Comparison of ENCODE assay signal across 39 mouse cellular contexts in the genomic region with DNA sequence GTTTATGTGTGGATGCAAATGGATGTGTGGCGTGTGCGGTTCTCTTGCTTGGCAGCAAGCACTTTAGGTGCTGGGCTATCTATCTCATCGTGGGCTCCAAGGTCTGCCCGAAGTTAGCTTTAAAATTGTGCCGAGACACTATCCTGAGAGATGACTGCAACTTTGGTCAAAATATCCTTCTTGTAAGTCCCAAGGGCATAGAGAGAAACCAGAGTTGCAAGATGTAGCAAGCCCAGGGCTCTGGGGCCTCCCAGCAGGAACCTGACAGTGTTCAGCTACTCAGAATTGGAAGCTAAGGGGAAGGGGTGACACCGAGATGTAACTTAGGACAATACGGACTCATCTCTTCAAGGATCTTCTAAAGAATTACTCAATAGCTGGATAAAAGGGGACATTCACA. TPM values are rescaled to one million over a fixed set of nuclear protein-coding genes. Genes with fewer than 3 reads are reported as not detected.
"Had no signal": no experiment of that assay in that cellular context is flagged by ENCODE, and none has a peak within 500 bp of the region (broad histone marks: within the 10 kb centered on the region; RNA-seq: fewer than 3 reads in every experiment).

No protein-coding gene starts in this region.

- H3K4me2 ChIP-seq: embryonic facial prominence, embryonic 12.5 days; embryonic facial prominence, embryonic 13.5 days; embryonic facial prominence, embryonic 15.5 days; forebrain, embryonic 12.5 days; forebrain, embryonic 13.5 days; forebrain, embryonic 15.5 days had no signal

- H3K4me3 ChIP-seq: embryonic facial prominence, embryonic 10.5 days; embryonic facial prominence, embryonic 12.5 days; embryonic facial prominence, embryonic 13.5 days; embryonic facial prominence, embryonic 15.5 days; erythroblast, embryonic 14.5 days; forebrain, embryonic 10.5 days; forebrain, embryonic 12.5 days; forebrain, embryonic 13.5 days; forebrain, embryonic 15.5 days; gastrocnemius, adult 2 months; heart, adult 2 months had no signal

- H3K4me1 ChIP-seq: forebrain, embryonic 12.5 days had no signal

- H3K27me3 ChIP-seq: embryonic facial prominence, embryonic 12.5 days; embryonic facial prominence, embryonic 15.5 days had no signal

- ATAC-seq: forebrain, embryonic 13.5 days; forebrain, embryonic 14.5 days; forebrain, embryonic 15.5 days; forebrain, embryonic 16.5 days; forebrain, postnatal 0 days had no signal

- H3K9ac ChIP-seq: embryonic facial prominence, embryonic 12.5 days; embryonic facial prominence, embryonic 13.5 days; embryonic facial prominence, embryonic 15.5 days; forebrain, embryonic 12.5 days; forebrain, embryonic 13.5 days; forebrain, embryonic 15.5 days; forebrain, postnatal 0 days had no signal

- DNase-seq: cerebellum, adult 9-10 months; cerebellum, adult 9-11 months; cerebellum, postnatal 10 days; cerebellum, postnatal 14 days; cerebellum, postnatal 25 days; cerebellum, postnatal 36 days; embryo, embryonic 11 days; forebrain, postnatal 0 days; gastrocnemius, adult 2 months; gastrocnemius, postnatal 10 days; gastrocnemius, postnatal 14 days; gastrocnemius, postnatal 25 days; gastrocnemius, postnatal 36 days; heart, adult 11 months; heart, adult 18-20 months; heart, adult 2 months had no signal

- H3K27ac ChIP-seq: embryonic facial prominence, embryonic 10.5 days; embryonic facial prominence, embryonic 12.5 days; embryonic facial prominence, embryonic 13.5 days; embryonic facial prominence, embryonic 15.5 days; forebrain, embryonic 10.5 days; forebrain, embryonic 12.5 days; forebrain, embryonic 13.5 days; forebrain, embryonic 15.5 days; gastrocnemius, adult 2 months; heart, adult 2 months had no signal

- H3K9me3 ChIP-seq: embryonic facial prominence, embryonic 10.5 days; embryonic facial prominence, embryonic 12.5 days; embryonic facial prominence, embryonic 13.5 days; embryonic facial prominence, embryonic 15.5 days; forebrain, embryonic 10.5 days; forebrain, embryonic 12.5 days; forebrain, embryonic 13.5 days; forebrain, embryonic 15.5 days had no signal

RNA-seq across cellular contexts. Expression of a gene that starts 9.2 kb away (rescaled TPM):
- total RNA-seq: common myeloid progenitor, adult 5-6 weeks; forebrain, postnatal 0 days; gastrocnemius, adult 18-20 months; gastrocnemius, adult 2 months; gastrocnemius, adult 8-10 months; gastrocnemius, postnatal 10 days; gastrocnemius, postnatal 14 days; gastrocnemius, postnatal 25 days; gastrocnemius, postnatal 36 days; gastrocnemius, postnatal 4 days; granulocyte monocyte progenitor cell, adult 5-6 weeks; heart, adult 18-20 months; heart, adult 2 months; heart, adult 8-10 months had no signal
- polyA plus RNA-seq: cortical plate, adult 2 months; embryonic facial prominence, embryonic 10.5 days; embryonic facial prominence, embryonic 11.5 days; embryonic facial prominence, embryonic 12.5 days; embryonic facial prominence, embryonic 13.5 days; embryonic facial prominence, embryonic 14.5 days; embryonic facial prominence, embryonic 15.5 days; erythroblast, embryonic 14.5 days; forebrain, embryonic 10.5 days; forebrain, embryonic 11.5 days; forebrain, embryonic 12.5 days; forebrain, embryonic 13.5 days; forebrain, embryonic 14.5 days; forebrain, embryonic 15.5 days; forebrain, embryonic 16.5 days; forebrain, postnatal 0 days; frontal cortex, adult 2 months; heart, adult 2 months had no signal

RNA-seq across cellular contexts. Expression of a gene that starts 46.8 kb away (rescaled TPM):
- total RNA-seq: common myeloid progenitor, adult 5-6 weeks; forebrain, postnatal 0 days; gastrocnemius, adult 18-20 months; gastrocnemius, adult 2 months; gastrocnemius, adult 8-10 months; gastrocnemius, postnatal 10 days; gastrocnemius, postnatal 14 days; gastrocnemius, postnatal 25 days; gastrocnemius, postnatal 36 days; gastrocnemius, postnatal 4 days; granulocyte monocyte progenitor cell, adult 5-6 weeks; heart, adult 18-20 months; heart, adult 2 months; heart, adult 8-10 months had no signal
- polyA plus RNA-seq: cortical plate, adult 2 months; erythroblast, embryonic 14.5 days; forebrain, embryonic 11.5 days; forebrain, embryonic 13.5 days; forebrain, embryonic 14.5 days; forebrain, embryonic 15.5 days; forebrain, embryonic 16.5 days; forebrain, postnatal 0 days; frontal cortex, adult 2 months; gonadal fat pad, adult 2 months; heart, adult 2 months had no signal
